Mouse (Mus musculus): ENCODE data around the gene Fbxw7.

Fbxw7 gene

DNA sequence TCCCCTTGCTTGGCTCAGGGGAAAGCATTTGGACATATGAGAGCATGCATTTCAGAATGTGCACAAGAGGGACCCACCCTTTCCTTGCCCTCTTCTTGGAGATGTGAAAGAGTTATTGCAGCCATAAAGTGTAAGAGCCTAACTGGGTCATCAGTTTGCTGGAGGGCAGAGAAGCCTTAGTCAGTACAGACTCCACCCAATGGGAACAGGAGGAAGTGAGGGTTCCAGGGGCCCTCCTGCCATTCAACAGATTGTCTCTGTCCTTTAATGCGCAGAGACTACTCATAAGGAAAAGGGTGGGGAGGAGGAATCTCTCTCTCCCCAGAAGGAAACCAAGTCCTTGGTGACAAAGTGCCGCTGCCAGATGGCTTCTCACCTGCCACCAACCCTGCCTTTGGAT, 190.2 kb downstream of the Fbxw7 start:
- no peak for TF ChIP-seq GATA4 (IDR thresholded peaks at IDR 0.05; ENCODE audit: insufficient replicate concordance, low read length)

DNA sequence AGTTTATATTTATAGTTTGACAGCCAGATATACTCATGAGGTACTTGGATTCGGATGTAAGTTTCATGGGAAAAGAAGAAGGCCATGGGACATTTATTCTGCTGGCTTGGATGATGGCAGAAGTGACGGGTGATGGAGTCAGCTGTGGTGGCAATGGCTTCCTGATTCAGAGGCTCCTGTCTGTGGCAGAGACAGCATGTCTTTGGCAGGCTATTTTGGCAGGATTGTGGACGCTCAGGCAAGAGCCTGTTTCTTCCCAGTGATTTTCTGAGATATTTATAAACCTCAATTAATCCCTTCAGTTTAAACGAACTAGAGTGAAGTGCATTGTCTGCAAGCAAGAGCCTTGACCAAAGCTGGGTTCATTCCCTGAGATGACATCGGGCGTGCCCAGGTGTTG, 197.8 kb downstream of the Fbxw7 start:
- TF ChIP-seq GATA4 (IDR thresholded peaks at IDR 0.05; ENCODE audit: insufficient replicate concordance, low read length), result no peak

- no peak for TF ChIP-seq GATA4 (IDR thresholded peaks at IDR 0.05; ENCODE audit: insufficient replicate concordance, low read length)
Observed at GRCm38 (mm10) chr3:85015667-85016066, 200.6 kb downstream of the Fbxw7 start.

DNA sequence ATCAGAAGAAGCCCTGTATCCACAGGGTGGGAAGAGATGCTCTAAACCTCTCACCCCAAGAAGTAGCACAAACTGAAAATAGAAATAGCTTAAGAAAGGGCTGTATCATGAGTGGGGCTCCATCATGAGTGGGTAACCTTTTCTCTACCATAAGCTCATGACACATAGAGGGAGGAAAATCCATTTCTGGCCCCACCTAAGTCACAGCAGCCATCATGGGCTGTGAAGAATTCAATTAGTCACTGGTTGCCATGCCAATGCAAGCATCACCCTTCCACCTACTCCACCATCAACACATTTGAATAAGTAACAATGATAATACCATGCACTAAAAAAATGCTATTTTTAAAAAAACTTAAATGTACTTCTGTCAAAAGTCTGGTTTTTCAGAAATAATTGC, 205.1 kb downstream of the Fbxw7 start:
- no peak for TF ChIP-seq GATA4 (IDR thresholded peaks at IDR 0.05; ENCODE audit: insufficient replicate concordance, low read length)

- no peak for TF ChIP-seq GATA4 (IDR thresholded peaks at IDR 0.05; ENCODE audit: insufficient replicate concordance, low read length)
Observed at GRCm38 (mm10) chr3:85021816-85022215, 206.7 kb downstream of the Fbxw7 start.

GRCm38 (mm10) chr3:85022800-85023199, 207.7 kb downstream of the Fbxw7 start:
- TF ChIP-seq GATA4 (IDR thresholded peaks at IDR 0.05; ENCODE audit: insufficient replicate concordance, low read length), result no peak

DNA sequence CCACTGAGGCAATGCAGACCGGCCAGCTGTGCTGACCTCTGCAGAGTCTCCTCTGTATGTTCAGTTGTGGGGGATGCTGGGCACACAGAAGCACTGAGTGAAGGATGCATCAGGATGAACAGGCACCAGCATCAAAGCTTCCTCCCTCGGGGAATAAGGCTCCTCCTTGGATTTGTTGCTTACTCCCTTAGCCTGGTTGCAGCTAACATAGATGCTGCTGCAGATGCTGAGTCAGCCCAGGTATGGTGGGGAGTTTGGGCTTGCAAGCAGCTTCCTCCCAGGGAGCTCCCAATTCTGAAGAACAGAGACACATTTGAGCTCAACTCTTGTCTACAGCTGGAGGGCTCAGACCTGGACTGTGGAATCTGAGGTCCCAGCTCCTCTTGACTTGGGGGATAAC, 209.2 kb downstream of the Fbxw7 start:
- TF ChIP-seq GATA4 (IDR thresholded peaks at IDR 0.05; ENCODE audit: insufficient replicate concordance, low read length), result no peak

DNA sequence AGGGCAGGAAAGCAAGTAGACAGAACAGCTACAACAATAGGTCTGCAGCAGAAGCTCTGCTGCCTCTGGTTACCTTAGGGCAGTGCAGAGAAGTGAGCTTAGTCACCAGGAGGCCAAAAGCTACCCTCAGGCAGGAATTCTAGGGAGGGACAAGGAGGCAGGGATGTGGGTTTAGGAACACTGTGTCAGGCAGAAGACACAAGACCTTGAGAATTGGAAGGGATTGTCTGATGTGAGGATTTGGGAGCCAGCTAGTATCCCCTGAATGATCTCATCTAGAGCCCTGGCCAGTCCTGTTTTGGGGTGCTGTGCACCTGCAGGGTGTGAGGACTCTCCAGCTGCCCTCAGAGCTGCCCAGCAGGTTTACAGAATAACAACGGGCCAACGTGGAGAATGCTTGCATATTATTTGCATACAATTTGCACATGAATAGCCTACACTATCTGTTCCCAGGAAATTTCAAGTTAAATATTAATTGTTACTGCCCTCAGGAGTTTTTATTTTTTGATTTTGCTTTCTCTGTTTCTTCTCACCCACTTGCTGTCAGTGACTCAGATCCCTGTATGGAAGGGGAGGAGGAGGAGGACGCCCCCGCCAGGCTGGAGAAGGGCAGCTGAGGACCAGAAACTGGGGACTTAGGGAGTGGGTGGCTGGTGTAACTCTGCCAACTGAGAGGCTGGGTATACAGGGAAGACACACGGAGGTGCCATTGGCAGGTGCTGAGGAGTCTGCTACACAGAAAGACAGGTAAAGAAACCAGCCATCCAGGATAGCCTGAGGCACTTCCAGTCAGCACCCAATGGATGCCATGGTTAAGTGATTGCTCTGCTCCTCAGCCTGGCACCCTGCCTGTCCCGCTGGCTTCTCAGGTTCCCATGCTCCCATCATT, 210.0 kb downstream of the Fbxw7 start:
- no peak for TF ChIP-seq GATA4 (IDR thresholded peaks at IDR 0.05; ENCODE audit: insufficient replicate concordance, low read length)

Data from liver, adult (tissue).